Mouse (Mus musculus): ENCODE results near the gene Fggy.

Gene Fggy

DNA sequence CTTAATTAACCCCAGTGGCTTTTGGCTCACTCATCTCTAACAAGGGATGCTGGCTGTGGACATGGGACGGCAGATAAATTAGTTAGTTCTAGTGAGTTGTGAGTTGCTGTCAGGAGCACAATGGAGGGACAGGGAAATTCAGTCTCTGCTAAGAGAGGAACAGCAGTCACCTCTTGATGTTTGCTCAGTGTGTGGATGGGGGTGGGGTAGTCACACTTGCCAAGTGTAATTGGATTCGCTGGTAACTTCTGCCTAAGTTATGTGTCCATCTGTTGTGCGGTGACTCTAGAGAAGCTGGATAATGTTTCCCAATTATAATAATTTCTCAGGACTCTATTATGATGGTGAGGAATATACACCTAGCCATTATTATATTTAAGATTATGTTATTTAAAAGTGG, 107.0 kb downstream of the Fggy start:
- no peak for DNase-seq (ENCODE audit: low read depth)

DNA sequence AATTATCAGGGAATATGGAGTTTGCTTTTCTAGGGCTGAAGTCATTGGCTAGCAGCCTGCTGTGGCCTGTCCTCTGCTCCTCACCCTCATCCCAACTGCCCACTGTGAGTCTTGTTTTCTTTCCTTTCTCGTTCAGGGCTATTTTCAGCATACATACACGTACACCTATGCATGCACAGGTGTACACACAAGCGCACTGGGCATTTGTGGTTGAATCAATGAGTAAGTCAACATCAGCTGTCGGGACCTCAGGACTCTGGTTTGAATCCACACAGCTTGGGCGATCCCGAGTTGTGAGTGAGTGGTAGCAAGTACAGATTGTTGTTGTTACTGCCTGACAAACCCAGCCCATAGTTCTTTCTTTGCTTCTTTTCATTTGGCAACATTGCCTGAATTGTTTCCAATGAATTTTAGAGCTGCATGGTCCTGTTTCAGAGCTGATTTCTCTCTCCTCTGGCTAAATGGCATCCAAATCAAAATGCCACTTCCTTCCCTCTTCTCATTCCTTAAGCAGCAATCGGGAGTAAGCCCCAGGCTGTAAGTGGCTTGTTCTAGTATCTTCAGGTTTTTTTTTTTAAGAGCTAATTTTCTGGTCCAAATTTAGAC, 109.1 kb downstream of the Fggy start:
- DNase-seq (ENCODE audit: low read depth), result no peak

DNA sequence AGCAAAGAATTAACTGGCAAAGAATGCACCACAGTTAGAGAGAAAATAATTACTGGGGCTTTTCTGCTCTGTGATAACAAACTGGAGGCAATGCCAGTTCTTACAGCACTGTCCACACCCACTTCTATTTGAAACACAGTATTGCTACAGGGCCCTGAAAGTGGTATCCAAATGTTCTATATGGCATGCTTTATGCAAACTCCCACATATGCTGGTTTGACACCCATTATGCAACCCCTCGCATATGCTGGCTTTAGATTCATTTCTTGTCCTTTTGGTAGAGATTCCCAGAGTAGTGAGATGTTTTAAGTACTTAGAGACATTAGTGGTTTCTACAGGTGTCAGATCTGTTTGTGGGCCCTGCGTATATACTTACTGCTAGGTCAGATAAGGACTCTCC, 109.6 kb downstream of the Fggy start:
- no peak for DNase-seq (ENCODE audit: low read depth)

DNA sequence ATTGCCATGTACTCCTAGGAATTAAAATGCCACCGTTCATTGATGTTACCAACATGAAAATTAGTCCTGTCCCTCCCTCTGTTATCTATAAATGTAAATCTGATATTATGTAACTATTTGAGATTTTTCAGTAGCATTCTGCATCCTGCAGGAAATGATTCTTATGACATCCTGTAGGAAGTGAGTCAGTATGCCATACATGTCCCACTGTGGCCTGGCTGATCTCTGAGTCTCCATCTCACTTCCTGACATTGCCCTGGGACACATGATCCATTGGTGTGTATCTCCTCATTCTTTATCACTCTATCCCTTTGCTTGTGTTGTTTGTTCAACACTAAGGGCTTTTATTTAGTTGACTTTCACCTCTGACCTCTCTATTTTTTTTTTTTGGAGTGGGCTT, 110.3 kb downstream of the Fggy start:
- no peak for DNase-seq (ENCODE audit: low read depth)

DNA sequence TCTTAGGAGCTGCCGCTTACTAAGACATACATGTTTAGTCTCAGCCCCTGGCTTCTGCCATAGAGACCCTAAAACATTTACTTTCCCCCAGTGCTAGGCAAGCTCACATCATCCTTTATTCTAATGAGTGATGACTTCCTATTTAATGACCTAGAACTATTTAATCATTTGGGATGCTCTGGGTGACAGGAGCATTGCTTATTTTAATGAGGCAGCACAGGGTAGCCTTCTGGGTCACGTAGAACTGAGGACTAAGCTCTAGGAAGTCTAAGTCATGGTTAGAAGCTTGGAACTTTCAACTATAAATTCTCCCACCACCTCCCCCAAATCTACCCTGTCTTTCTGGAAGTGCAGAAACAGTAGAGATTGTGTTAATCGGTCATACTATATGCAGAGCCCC, 111.2 kb downstream of the Fggy start:
- no peak for DNase-seq (ENCODE audit: low read depth)

DNA sequence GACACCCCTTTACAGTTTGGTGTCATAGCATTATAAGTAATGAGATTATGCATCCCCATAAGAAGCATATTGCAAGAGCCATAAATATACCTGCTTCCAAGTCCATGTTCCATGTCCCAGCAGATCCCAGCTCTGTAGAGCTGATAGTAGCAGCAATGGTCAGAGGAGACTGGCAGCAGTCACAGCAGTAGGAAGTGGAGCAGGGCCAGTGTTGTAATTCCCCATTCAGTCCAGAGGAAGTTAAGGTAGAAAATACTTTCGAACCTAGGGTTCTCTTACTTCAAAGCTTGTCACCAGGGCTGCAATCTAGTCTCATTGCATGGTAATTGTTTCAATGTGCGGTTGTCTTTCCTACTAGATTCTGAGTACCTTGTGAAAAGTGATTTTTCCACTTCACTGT, 112.0 kb downstream of the Fggy start:
- DNase-seq (ENCODE audit: low read depth), result no peak

DNA sequence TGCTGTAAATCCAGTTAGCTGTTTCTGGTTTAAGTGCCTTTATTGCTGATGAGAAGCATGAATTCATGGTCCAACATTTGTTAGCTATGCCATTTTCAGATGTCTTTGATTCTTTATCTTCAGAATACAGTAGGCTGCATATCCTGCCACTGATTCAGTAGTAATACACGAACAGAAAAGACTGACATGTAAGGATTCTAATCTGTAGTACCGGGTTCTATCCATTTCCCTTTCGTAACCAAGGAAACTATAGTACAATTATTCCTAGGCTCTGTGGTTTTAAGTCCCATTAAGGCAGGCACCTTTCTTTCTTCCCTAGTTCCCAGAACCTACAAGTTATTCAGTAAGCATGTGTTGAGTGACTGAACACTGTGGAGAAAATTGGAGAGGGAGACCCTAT, 113.3 kb downstream of the Fggy start:
- DNase-seq (ENCODE audit: low read depth), result no peak

DNA sequence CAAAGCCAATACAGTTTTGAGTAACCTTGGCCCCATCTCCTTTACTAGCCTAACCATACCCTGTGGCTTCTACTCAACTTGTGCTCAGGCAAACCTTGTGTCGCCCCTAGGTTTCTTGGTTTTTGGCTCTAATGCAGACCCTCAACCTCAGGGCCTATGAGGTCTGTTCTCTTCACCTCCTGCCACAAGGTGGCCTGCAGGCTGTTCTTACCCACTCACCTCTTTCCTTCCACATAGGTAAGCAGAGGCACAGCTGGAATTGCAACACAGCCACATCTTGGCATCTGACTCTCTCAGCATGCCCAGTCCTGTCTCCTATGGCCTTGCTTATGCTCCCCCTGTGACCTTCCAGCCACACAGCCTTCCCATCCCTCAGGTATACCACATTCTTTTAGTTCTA, 114.7 kb downstream of the Fggy start:
- no peak for DNase-seq (ENCODE audit: low read depth)

DNA sequence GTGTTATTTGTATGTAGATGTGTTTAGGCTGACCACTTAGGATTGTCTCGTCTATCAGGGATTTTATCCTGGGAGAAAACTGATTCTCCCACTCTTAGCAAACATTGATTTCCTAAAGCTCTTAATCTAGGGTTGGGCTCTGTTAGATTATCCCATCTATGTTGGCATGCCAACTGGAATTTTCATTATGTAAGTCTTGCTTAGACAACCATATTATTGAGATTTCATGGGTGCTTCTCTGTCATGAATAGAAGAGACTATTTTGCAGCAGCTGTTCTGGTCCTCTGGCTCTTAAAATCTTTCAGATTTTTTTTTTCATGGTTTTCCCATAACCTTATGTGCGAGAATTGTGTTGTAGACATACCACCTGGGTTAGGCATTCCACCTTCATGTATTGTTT, 119.1 kb downstream of the Fggy start:
- DNase-seq (ENCODE audit: low read depth), result no peak

DNA sequence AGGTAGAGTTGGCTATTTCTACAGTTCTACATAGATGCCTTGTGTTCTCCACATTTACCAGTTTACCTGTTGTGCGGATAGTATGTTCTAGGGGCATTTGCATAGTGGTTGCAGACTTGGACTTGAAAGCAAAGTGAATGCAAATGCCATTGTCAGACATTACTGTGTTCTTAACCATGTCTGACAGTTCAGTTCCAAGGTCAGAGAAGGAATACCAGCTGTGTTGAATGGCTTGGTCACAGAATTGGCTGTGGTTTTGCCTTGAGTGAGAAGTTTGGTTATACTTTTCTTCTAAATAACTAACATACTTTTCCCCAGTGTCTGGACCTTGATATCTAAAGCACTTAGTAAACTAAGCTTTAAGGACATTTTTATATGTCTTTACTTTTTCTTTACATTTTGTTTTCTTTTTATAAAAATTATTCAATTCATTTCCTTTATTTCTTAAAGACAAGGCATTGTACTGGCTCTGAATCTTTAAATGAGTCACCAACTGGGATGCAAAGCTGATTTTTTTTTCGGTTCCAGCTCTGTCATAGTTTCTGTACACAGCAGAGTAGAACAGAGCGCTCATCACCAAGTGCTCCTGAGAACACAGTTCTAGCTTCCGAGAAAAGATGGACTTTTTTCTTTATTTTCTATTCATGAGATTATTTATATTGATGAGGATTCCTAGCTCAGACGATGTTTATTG, 123.6 kb downstream of the Fggy start:
- no peak for DNase-seq (ENCODE audit: low read depth)

DNA sequence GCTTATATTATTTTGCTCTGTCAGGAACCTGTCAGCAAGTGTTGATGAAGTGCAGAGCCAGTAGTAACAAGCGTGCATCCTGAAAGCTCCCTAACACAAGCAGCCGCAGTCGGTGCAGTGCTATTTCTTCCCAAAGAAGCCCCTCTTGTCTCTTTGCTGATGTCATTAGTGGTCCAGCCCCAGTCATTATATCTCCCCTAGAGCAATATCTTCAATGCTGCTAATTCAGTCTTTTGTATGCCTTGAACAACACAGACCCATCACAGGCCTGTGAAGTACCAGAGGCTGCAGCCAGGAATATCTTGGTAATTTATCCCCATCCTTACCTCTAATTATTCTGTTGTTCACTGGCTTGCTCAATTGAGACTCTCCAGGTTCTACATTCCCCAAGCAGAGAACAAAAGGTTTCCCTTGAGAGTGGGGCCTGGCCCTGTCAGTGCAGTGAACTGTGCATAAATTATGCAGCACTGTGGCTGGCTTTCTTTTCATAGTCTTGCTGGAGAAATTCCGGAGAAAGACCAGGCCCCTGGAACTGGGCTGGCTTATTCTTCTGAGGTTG, 127.3 kb downstream of the Fggy start:
- no peak for DNase-seq (ENCODE audit: low read depth)

DNA sequence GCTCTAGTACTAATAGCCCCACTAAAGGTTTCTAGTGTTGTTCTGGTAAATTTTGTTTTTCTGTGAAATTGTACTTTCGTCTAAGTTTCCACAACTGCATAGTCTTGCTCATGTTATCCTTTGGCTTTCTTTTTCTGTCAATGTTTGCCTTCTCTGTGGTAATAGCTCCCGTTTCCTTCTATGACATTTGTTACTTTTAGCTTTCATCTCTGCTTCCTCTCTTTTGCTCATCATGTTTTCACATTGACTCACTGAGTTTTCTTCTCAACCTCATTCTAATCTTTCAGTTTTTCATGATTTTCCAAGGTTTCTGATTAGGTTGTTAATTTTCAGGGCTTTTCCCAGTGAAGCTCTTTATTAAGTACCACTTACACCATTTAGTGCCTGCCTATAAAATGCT, 129.5 kb downstream of the Fggy start:
- DNase-seq (ENCODE audit: low read depth), result no peak

DNA sequence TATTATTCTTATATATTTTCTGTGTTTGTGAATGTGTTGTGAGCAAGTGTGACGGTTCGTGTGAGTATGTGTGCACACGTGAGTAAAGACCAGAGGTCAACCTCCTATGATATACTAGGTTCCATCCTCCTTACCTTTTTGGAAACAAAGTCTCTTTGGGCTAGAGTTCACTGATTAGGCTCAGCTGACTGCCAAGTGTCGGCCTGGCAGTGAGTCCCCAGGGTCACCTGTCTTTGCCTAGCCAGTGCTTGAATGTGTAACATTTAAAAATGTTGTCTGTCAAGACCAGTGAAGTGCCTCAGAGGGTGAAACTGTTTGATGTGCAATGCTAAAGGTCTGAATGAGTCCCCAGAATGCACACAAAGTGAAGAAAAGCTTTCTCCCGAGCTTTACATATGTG, 130.0 kb downstream of the Fggy start:
- DNase-seq (ENCODE audit: low read depth), result no peak

DNA sequence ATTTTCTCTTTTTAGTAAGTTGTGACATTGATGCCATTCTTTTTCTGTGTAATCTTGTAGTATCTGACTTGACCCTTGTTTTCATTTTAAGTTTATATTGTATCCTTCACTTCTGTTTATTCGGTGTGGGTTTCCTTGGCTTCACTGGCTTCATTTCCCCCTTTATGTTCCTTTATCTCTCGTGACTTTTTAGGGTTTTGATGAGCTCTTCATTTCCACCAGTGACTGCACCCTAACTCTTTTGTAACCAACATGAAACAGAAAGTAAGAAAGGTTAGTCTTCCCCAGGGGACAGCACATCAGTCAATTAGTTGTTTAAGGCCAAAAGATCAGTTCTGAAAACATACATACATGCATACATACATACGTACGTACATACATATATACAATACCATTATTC, 130.9 kb downstream of the Fggy start:
- DNase-seq (ENCODE audit: low read depth), result no peak

DNA sequence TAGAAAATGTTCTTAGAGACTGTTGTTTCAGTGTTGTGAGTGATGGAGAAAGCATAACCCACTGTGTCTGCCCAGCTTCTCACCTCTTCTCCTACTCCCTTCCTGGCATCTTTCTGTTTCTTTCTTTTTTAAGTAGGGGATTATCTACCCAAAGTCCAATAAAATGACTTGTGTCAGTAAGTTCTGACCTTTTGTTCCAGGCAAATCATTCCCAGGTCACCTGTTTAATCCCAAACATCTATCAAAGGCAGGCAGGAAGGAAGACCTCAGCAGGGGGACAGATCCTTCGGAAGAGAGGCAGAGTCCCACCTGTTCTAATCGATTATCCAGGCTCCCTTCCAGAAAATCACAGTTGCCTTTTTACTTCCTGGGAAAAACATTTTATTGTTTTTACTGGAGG, 143.1 kb downstream of the Fggy start:
- no peak for DNase-seq (ENCODE audit: low read depth)

DNA sequence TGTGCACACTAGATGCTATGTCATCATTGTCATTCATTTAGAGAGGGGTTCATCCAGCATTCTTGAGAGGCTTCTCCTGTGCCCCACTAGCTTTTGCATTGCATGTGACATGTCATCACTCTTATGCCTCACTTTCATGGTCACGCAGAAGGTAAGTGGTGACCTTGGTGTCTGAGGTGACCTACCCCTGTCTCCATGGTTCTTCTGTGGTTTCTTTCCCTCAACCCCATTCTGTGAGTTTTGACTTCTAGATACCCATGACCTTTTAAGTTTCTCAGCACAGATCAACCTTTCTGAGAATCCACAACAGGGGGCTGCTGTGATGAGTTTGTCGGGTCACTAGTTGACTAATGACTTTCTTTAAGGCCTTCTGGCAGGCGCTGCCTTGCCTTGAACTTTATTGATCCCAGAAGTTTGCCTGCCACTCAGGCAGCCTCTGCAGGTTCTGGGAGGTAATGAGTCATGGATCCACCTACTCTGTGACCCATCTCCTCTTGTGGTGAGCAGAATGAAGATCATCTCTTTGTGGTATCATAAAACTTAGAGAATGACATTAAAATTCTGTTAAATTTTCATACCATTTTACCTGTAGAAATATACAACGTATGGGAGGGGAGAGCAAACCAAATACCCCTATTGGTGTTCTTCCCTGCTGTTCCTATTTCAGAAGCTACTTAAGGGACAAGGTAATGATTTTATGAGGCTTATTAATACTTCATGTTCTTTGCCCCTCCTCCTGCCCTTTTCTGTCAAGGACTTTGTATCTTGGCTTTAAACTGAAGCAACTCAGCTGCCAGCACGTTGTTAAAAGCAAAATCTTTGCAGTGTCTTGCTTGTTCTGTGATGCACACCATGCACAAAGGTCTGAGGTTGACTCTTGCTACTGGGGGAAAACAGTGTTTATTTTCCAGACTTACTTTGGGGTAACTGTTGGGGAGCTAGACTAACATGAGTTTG, 150.9 kb downstream of the Fggy start:
- no peak for DNase-seq (ENCODE audit: low read depth)

DNA sequence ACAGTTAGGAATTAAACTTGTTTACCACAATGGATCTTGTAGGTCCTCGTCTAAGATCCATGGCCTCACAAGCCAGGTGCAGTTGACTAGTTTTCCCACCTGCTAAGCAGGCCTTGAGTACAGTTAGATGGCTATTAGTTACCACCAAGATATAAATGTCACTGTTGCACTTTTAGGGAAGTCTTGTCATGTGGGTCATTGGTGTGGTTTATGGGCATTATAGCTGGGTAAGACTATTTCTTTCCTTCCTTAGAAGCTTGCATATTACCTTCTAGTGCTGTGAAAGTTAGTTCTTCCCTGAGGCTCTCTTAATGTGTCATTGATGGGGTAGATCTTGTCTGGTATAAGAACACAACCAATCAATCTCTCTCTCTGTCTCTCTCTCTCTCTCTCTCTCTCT, 152.4 kb downstream of the Fggy start:
- no peak for DNase-seq (ENCODE audit: low read depth)

DNA sequence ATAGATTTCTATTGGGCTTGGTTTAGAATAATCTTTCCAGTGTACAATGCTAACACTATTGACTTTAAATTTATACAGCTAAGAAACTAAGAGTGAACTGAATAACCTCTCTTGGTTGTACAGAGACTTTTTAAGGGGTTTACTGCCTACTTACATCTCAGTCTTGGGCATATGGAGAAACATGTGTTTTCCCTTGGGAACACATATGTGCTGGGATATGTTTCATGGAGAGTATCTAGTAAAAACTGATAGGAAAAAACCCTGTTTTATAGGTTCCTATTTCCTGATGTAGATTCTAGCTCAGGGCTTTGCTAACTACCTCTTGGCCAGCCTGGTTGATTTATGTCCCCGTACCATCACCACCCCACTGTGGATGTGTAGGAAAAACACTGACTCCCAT, 155.5 kb downstream of the Fggy start:
- no peak for DNase-seq (ENCODE audit: low read depth)

DNA sequence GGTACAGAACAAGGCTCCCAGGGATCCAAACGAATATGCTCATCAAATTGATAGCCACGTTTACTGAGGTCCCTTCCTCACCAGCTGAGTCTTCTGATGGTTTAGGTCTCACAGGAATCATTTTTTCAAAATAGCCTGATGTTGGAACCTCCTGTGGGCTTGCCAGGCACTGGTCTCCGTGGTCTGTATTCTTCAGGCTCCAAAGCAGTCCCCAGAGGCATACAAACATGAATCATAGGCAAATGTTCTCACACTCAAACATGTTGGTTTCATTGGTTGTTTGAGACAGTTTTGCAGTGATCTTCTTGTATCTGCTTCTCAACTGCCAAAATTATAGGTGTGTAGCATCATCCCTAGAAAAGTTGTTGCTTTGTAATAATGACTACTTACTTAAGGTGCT, 156.0 kb downstream of the Fggy start:
- no peak for DNase-seq (ENCODE audit: low read depth)

DNA sequence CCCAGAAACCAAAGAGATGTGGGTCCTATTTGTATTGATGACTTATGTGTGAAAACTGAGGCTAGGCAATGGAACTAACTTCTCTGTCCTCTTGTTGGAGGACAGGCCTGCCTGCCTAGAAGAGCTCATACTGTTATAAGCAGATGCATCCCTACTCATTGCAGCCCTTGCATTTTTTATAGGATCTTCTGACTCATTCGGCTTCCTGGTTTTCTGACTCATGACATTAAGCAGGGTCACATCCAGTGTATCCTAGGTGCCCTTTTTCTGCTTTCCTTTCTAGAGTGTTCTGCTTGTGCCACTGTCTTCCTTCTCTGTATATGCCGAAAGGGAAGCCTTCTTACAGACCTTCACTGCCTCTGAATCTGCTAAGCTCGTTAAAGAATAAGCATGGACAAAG, 158.8 kb downstream of the Fggy start:
- no peak for DNase-seq (ENCODE audit: low read depth)

DNA sequence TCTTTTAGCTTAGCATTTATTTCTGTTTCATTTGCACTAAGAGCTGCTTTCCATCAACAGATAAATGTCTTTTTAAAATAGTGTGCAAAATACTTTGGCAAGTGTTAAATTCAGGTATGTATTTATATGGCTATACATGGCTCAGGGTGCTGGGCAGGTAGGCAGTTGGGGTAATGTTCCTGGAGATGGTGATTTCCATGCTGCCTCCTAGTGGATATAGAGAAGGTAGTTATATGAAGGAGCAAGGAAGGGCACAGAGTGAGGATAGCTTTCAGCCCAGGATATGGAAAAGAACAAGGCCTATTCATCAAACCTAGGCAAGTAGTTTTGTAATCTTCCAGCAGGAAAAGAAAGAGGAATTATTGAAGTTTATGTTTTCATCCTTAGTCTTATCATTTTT, 166.3 kb downstream of the Fggy start:
- no peak for DNase-seq (ENCODE audit: low read depth)

DNA sequence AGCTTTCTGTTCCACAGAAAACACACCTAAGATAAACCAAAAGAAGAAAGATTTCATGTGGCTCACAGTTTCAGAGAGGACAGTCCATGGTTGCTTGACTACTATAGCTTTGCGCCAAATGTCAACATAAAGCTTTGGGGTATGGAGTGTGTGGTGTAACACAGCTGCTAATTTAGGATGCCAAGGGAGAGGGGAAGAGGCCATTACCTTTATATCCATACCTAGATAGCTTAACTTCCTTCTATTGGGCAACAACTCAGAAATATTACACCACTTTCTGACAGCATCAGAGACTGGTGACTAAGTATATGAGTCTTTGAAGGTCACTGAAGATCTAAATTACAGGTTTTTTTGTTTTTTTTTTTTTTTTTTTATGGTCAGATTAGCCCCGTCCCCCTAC, 169.1 kb downstream of the Fggy start:
- DNase-seq (ENCODE audit: low read depth), result no peak
